ENCODE assay signal across 30 mouse cellular contexts in the genomic region with DNA sequence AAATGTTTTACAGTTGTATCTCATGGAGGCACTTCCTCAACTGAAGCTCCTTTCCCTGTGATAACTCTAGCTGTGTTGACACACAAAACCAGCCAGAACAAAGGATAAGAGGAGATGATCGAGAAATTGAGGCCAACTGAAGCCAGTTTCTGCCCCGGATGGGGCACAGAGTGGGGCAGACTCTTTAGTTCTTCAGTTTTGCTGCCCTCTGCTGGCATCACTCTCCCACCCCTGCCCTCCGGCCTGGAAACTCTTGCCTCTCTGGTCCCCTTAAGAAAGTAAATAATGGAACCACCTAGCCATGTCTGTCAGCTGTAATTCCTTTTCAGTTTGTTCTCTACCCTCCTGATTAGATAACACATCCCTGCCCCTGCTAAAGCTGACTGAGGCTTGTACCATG. TPM values are rescaled to one million over a fixed set of nuclear protein-coding genes. Genes with fewer than 3 reads are reported as not detected.
DNase-seq lines count a peak whose midpoint lies in the region; ATAC-seq and TF ChIP-seq lines count a peak whose summit lies in the region.
"Had no signal": no experiment of that assay in that cellular context is flagged by ENCODE, and none has a peak within 500 bp of the region (broad histone marks: within the 10 kb centered on the region; RNA-seq: fewer than 3 reads in every experiment).

No protein-coding gene starts in this region.

- no peak for DNase-seq in lung, postnatal 0 days (ENCODE audit: low spot score)
- no peak for DNase-seq in lung, postnatal 10 days
- DNase-seq in Patski (ENCODE audit: low read depth, low spot score) (no peak), adipocyte (ENCODE audit: low spot score) (no peak)
- peak; percentile 37 for DNase-seq in stomach, postnatal 0 days (ENCODE audit: low spot score)
- DNase-seq: adrenal gland, adult 8-10 months; adrenal gland, postnatal 25 days; cerebellum, adult 11-12 months; cerebellum, adult 8-10 months; cerebellum, postnatal 10 days; gastrocnemius, postnatal 25 days; heart, adult 18-20 months; heart, postnatal 14 days; heart, postnatal 4 days had no signal

- H3K27ac ChIP-seq in heart, embryonic 13.5 days (replicated peaks): no peak overlapping the region
- H3K27ac ChIP-seq in heart, embryonic 11.5 days (ENCODE audit: low read depth, low read length): no peak overlapping the region
- no peak overlapping the region for H3K27ac ChIP-seq in lung, postnatal 0 days (ENCODE audit: low read length)
- H3K27ac ChIP-seq in stomach, postnatal 0 days (replicated peaks): no peak overlapping the region
- H3K27ac ChIP-seq: forebrain, embryonic 10.5 days; forebrain, embryonic 13.5 days; hindbrain, embryonic 15.5 days had no signal

- no peak for TF ChIP-seq EP300 in lung, postnatal 0 days (IDR thresholded peaks at IDR 0.05)
- TF ChIP-seq EP300 in stomach, postnatal 0 days (optimal IDR thresholded peaks at IDR 0.05): no peak

- H3K36me3 ChIP-seq in heart, embryonic 13.5 days: peaks cover 75% of the 10 kb centered on the region
- H3K36me3 ChIP-seq in heart, embryonic 11.5 days (ENCODE audit: control insufficient read depth, insufficient read depth, low read length): peaks cover 14% of the 10 kb centered on the region
- peaks cover 11% of the 10 kb centered on the region for H3K36me3 ChIP-seq in lung, postnatal 0 days (ENCODE audit: insufficient read depth, low read length)
- peaks cover 16% of the 10 kb centered on the region for H3K36me3 ChIP-seq in stomach, postnatal 0 days (ENCODE audit: control insufficient read depth, insufficient read depth, low read length)

- H3K4me2 ChIP-seq in heart, embryonic 13.5 days: no peak overlapping the region
- no peak overlapping the region for H3K4me2 ChIP-seq in heart, embryonic 11.5 days
- H3K4me2 ChIP-seq in lung, postnatal 0 days (replicated peaks; ENCODE audit: low read depth, low read length): no peak overlapping the region
- no peak overlapping the region for H3K4me2 ChIP-seq in stomach, postnatal 0 days (replicated peaks; ENCODE audit: low read depth)
- H3K4me2 ChIP-seq: forebrain, embryonic 13.5 days; heart, embryonic 12.5 days; hindbrain, embryonic 15.5 days had no signal

- no peaks in the 10 kb centered on the region for H3K27me3 ChIP-seq in heart, embryonic 13.5 days (replicated peaks)
- H3K27me3 ChIP-seq in heart, embryonic 11.5 days (ENCODE audit: control insufficient read depth, insufficient read depth, low read length): no peaks in the 10 kb centered on the region
- no peaks in the 10 kb centered on the region for H3K27me3 ChIP-seq in lung, postnatal 0 days (replicated peaks; ENCODE audit: insufficient read depth, low read length)
- H3K27me3 ChIP-seq in Patski: no peaks in the 10 kb centered on the region
- no peaks in the 10 kb centered on the region for H3K27me3 ChIP-seq in stomach, postnatal 0 days (ENCODE audit: control insufficient read depth, insufficient read depth, low read length)
- H3K27me3 ChIP-seq: forebrain, embryonic 13.5 days; heart, embryonic 12.5 days; hindbrain, embryonic 15.5 days had no signal

- in situ Hi-C loops in Patski (cut with MboI; ENCODE audit: low pct_unique_long_range_greater_than_20kb): no loop called here

- H3K4me3 ChIP-seq in heart, embryonic 13.5 days: no peak overlapping the region
- H3K4me3 ChIP-seq in heart, embryonic 11.5 days (ENCODE audit: low read depth, low read length): no peak overlapping the region
- H3K4me3 ChIP-seq in lung, postnatal 0 days (ENCODE audit: low read depth, low read length): no peak overlapping the region
- H3K4me3 ChIP-seq in stomach, postnatal 0 days (ENCODE audit: low read depth, low read length): no peak overlapping the region
- H3K4me3 ChIP-seq: forebrain, embryonic 10.5 days; forebrain, embryonic 13.5 days; heart, embryonic 12.5 days; hindbrain, embryonic 15.5 days had no signal

- peak overlapping the region; percentile 16; the same call in 1 of the 2 replicates for H3K9ac ChIP-seq in heart, embryonic 13.5 days
- no peak overlapping the region for H3K9ac ChIP-seq in heart, embryonic 11.5 days (ENCODE audit: low read depth, low read length)
- H3K9ac ChIP-seq in lung, postnatal 0 days (replicated peaks; ENCODE audit: low read depth): no peak overlapping the region
- no peak overlapping the region for H3K9ac ChIP-seq in stomach, postnatal 0 days (ENCODE audit: low read length)
- H3K9ac ChIP-seq: forebrain, embryonic 13.5 days; heart, embryonic 12.5 days; hindbrain, embryonic 15.5 days had no signal

- CTCF ChIA-PET in Patski (lab: Charles Lee): interaction anchor here (1.0 to 1.3 kb wide), 2 partner anchors 21 to 33 kb away, joined by 3 to 4 read pairs; no protein-coding TSS in a partner anchor

- H3K4me1 ChIP-seq in heart, embryonic 13.5 days: peaks cover 17% of the 10 kb centered on the region
- H3K4me1 ChIP-seq in heart, embryonic 11.5 days (ENCODE audit: control insufficient read depth, insufficient read depth, low read length): peaks cover under 1% of the 10 kb centered on the region; the same call in 1 of the 2 replicates
- H3K4me1 ChIP-seq in lung, postnatal 0 days (ENCODE audit: insufficient read depth, low read depth, low read length): peaks cover under 1% of the 10 kb centered on the region; the same call in 1 of the 2 replicates
- no peaks in the 10 kb centered on the region for H3K4me1 ChIP-seq in stomach, postnatal 0 days (replicated peaks; ENCODE audit: control insufficient read depth, insufficient read depth)

- POLR2A ChIA-PET in Patski (lab: Charles Lee): no interaction called here

- no peak for ATAC-seq in heart, embryonic 13.5 days (ENCODE audit: extremely low read depth, insufficient number of reproducible peaks, low FRiP score, low TSS enrichment)
- ATAC-seq in heart, embryonic 11.5 days (replicated peaks; ENCODE audit: insufficient number of reproducible peaks, low FRiP score, low TSS enrichment): no peak
- ATAC-seq in lung, postnatal 0 days: no peak
- ATAC-seq in Patski: no peak
- no peak for ATAC-seq in stomach, postnatal 0 days (ENCODE audit: low FRiP score, low TSS enrichment)
- ATAC-seq in monocyte, adult 5-6 weeks (replicated peaks; ENCODE audit: insufficient number of reproducible peaks, low FRiP score, low TSS enrichment, poor library complexity, severe bottlenecking): no peak
- ATAC-seq: CD4-positive, CD25-positive, alpha-beta regulatory T cell, adult 4 months; forebrain, embryonic 13.5 days; forebrain, embryonic 16.5 days had no signal

- 0 out of 2 replicates have a peak, but pooled peaks have one; percentile 2 for TF ChIP-seq CTCF in lung, postnatal 0 days (IDR thresholded peaks at IDR 0.05)
- TF ChIP-seq CTCF in Patski (IDR thresholded peaks at IDR 0.05): peak; percentile 27
- TF ChIP-seq CTCF in stomach, postnatal 0 days (IDR thresholded peaks at IDR 0.05; ENCODE audit: low read depth): peak; percentile 48

- H3K9me3 ChIP-seq in heart, embryonic 13.5 days: no peaks in the 10 kb centered on the region
- H3K9me3 ChIP-seq in heart, embryonic 11.5 days (replicated peaks; ENCODE audit: control insufficient read depth, low read length): no peaks in the 10 kb centered on the region
- no peaks in the 10 kb centered on the region for H3K9me3 ChIP-seq in lung, postnatal 0 days (ENCODE audit: low read length)
- no peaks in the 10 kb centered on the region for H3K9me3 ChIP-seq in stomach, postnatal 0 days (ENCODE audit: control insufficient read depth, low read length)
- H3K9me3 ChIP-seq: forebrain, embryonic 10.5 days; forebrain, embryonic 13.5 days; heart, embryonic 12.5 days; hindbrain, embryonic 15.5 days had no signal

- 59% methylated on average over 3 of the region's 3 CpGs for WGBS in heart, embryonic 13.5 days
- WGBS in heart, embryonic 11.5 days (ENCODE audit: insufficient replicate concordance): 69% methylated on average over 3 of the region's 3 CpGs
- 72% methylated on average over 3 of the region's 3 CpGs for WGBS in lung, postnatal 0 days
- 53% methylated on average over 3 of the region's 3 CpGs for WGBS in stomach, postnatal 0 days

RNA-seq across cellular contexts. Expression of a gene that starts 6.9 kb away (rescaled TPM):
- 101 and 111 TPM in 2 replicates for polyA plus RNA-seq in heart, embryonic 13.5 days (2015; fragmentation: Nextera tagmentation; extraction: Ambion mirVana)
- polyA plus RNA-seq in heart, embryonic 11.5 days (2014; fragmentation: Nextera tagmentation; extraction: Ambion mirVana): 117 and 119 TPM in 2 replicates
- 131 and 132 TPM in 2 replicates for polyA plus RNA-seq in lung, postnatal 0 days (2015; fragmentation: Nextera tagmentation; extraction: Ambion mirVana)
- 77.4 TPM for polyA plus RNA-seq in Patski (2021)
- polyA plus RNA-seq in stomach, postnatal 0 days (2015; fragmentation: Nextera tagmentation; extraction: Ambion mirVana): 119 and 122 TPM in 2 replicates
- total RNA-seq in monocyte, adult 5-6 weeks (2017): 47.9 to 91.8 TPM (median 57.4 TPM) in 3 replicates

RNA-seq across cellular contexts. Expression of a gene that starts 13.3 kb away (rescaled TPM):
- polyA plus RNA-seq in heart, embryonic 13.5 days (2015; fragmentation: Nextera tagmentation; extraction: Ambion mirVana): not detected in 2 replicates
- not detected in 2 replicates for polyA plus RNA-seq in heart, embryonic 11.5 days (2014; fragmentation: Nextera tagmentation; extraction: Ambion mirVana)
- polyA plus RNA-seq in lung, postnatal 0 days (2015; fragmentation: Nextera tagmentation; extraction: Ambion mirVana): not detected in 2 replicates
- 0.28 TPM for polyA plus RNA-seq in Patski (2021)
- not detected in 2 replicates for polyA plus RNA-seq in stomach, postnatal 0 days (2015; fragmentation: Nextera tagmentation; extraction: Ambion mirVana)
- total RNA-seq in monocyte, adult 5-6 weeks (2017): not detected in 3 replicates
- total RNA-seq: adrenal gland, postnatal 25 days; gastrocnemius, adult 18-20 months; gastrocnemius, postnatal 25 days had no signal
- polyA plus RNA-seq: C2C12; CD4-positive, CD25-positive, alpha-beta regulatory T cell, adult 4 months; embryonic facial prominence, embryonic 14.5 days; forebrain, embryonic 10.5 days; forebrain, embryonic 13.5 days; heart, embryonic 12.5 days; hindbrain, embryonic 11.5 days; hindbrain, embryonic 15.5 days; intestine, embryonic 14.5 days had no signal

RNA-seq across cellular contexts. Expression of a gene that starts 15.8 kb away (rescaled TPM):
- polyA plus RNA-seq in heart, embryonic 13.5 days (2015; fragmentation: Nextera tagmentation; extraction: Ambion mirVana): 1.2 and 1.3 TPM in 2 replicates
- 1.8 and 1.9 TPM in 2 replicates for polyA plus RNA-seq in heart, embryonic 11.5 days (2014; fragmentation: Nextera tagmentation; extraction: Ambion mirVana)
- polyA plus RNA-seq in lung, postnatal 0 days (2015; fragmentation: Nextera tagmentation; extraction: Ambion mirVana): 31.6 and 47.5 TPM in 2 replicates
- polyA plus RNA-seq in Patski (2021): not detected
- polyA plus RNA-seq in stomach, postnatal 0 days (2015; fragmentation: Nextera tagmentation; extraction: Ambion mirVana): 29.8 and 37.9 TPM in 2 replicates
- not detected in 3 replicates for total RNA-seq in monocyte, adult 5-6 weeks (2017)
- total RNA-seq: adrenal gland, adult 8-10 months; adrenal gland, postnatal 25 days; gastrocnemius, adult 18-20 months; gastrocnemius, postnatal 25 days; heart, adult 18-20 months; heart, postnatal 14 days had no signal
- polyA plus RNA-seq: C2C12; CD4-positive, CD25-positive, alpha-beta regulatory T cell, adult 4 months; embryonic facial prominence, embryonic 11.5 days; gonadal fat pad, adult 2 months had no signal

RNA-seq across cellular contexts. Expression of a gene that starts 51.3 kb away (rescaled TPM):
- 105 and 125 TPM in 2 replicates for polyA plus RNA-seq in heart, embryonic 13.5 days (2015; fragmentation: Nextera tagmentation; extraction: Ambion mirVana)
- polyA plus RNA-seq in heart, embryonic 11.5 days (2014; fragmentation: Nextera tagmentation; extraction: Ambion mirVana): 64.5 TPM in 2 replicates
- polyA plus RNA-seq in lung, postnatal 0 days (2015; fragmentation: Nextera tagmentation; extraction: Ambion mirVana): 0.14 TPM in 1 of 2 replicates, not detected in the other
- polyA plus RNA-seq in Patski (2021): not detected
- polyA plus RNA-seq in stomach, postnatal 0 days (2015; fragmentation: Nextera tagmentation; extraction: Ambion mirVana): 20.3 and 20.8 TPM in 2 replicates
- total RNA-seq in monocyte, adult 5-6 weeks (2017): not detected in 3 replicates
- total RNA-seq: adrenal gland, adult 8-10 months; adrenal gland, postnatal 25 days; gastrocnemius, adult 18-20 months; gastrocnemius, postnatal 25 days had no signal
- polyA plus RNA-seq: CD4-positive, CD25-positive, alpha-beta regulatory T cell, adult 4 months; forebrain, embryonic 13.5 days; intestine, embryonic 14.5 days had no signal

Comparison
In these comparisons a context has a peak if more than half of its experiments do, and no peak if none do; other contexts are left out.
1. RNA of a gene that starts 15.8 kb away (polyA plus RNA-seq): 31.6 to 47.5 TPM in lung, postnatal 0 days and 29.8 to 37.9 TPM in stomach, postnatal 0 days; 1.8 to 1.9 TPM in heart, embryonic 11.5 days, 1.2 to 1.3 TPM in heart, embryonic 13.5 days and not detected in Patski (single experiment); every median in the first group is over 10 times any median in the second.
2. Peak in every context shown above with its lines, with median percentiles within 50 percentile points of each other: CTCF ChIP-seq.